Mouse (Mus musculus) C2C12 (cell line): ENCODE results near the gene Ptger1.

ENCODE experiments used
- CEBPB ChIP-seq: IDR thresholded peaks from one replicate; pipeline ENCODE4 v1.6.1; 2011; ENCODE audit warnings: low read depth, mild to moderate bottlenecking, control low read depth, moderate library complexity
- CTCF ChIP-seq: IDR thresholded peaks from one replicate; pipeline ENCODE4 v1.5.1; 2011; ENCODE audit not compliant: control insufficient read depth, insufficient read depth, insufficient read length
- FOSL1 ChIP-seq: IDR thresholded peaks from one replicate; pipeline ENCODE4 v1.8.0; 2011; ENCODE audit warnings: mild to moderate bottlenecking, low read length; ENCODE audit not compliant: poor library complexity, insufficient read depth, severe bottlenecking
- MAX ChIP-seq: IDR thresholded peaks from one replicate; pipeline ENCODE4 v1.6.1; 2011; ENCODE audit warnings: mild to moderate bottlenecking, control low read depth
- MYOD1 ChIP-seq: IDR thresholded peaks from one replicate; pipeline ENCODE4 v1.6.1; 2011; ENCODE audit warnings: low read depth; ENCODE audit not compliant: control insufficient read depth, insufficient read length
- MYOG ChIP-seq: IDR thresholded peaks from one replicate; pipeline ENCODE4 v1.6.1; 2011; ENCODE audit not compliant: control insufficient read depth, insufficient read length; ENCODE audit errors: extremely low read depth
- USF1 ChIP-seq: IDR thresholded peaks from one replicate; pipeline ENCODE4 v1.6.1; 2011; ENCODE audit warnings: low read depth, mild to moderate bottlenecking, control low read depth, moderate library complexity

GRCm38 (mm10) chr8:83706411-83706810, 39.9 kb downstream of the Ptger1 start:
- TF ChIP-seq CTCF (no peak), FOSL1 (no peak), USF1 (no peak), MYOD1 (no peak), MAX (no peak), CEBPB (no peak), MYOG (no peak)
